Mouse (Mus musculus): ENCODE data around the gene Gm17660. TPM values are rescaled to one million over a fixed set of nuclear protein-coding genes. Genes with fewer than 3 reads are reported as not detected.

Gene Gm17660
- polyA plus RNA-seq, 1 experiment = not detected

DNA sequence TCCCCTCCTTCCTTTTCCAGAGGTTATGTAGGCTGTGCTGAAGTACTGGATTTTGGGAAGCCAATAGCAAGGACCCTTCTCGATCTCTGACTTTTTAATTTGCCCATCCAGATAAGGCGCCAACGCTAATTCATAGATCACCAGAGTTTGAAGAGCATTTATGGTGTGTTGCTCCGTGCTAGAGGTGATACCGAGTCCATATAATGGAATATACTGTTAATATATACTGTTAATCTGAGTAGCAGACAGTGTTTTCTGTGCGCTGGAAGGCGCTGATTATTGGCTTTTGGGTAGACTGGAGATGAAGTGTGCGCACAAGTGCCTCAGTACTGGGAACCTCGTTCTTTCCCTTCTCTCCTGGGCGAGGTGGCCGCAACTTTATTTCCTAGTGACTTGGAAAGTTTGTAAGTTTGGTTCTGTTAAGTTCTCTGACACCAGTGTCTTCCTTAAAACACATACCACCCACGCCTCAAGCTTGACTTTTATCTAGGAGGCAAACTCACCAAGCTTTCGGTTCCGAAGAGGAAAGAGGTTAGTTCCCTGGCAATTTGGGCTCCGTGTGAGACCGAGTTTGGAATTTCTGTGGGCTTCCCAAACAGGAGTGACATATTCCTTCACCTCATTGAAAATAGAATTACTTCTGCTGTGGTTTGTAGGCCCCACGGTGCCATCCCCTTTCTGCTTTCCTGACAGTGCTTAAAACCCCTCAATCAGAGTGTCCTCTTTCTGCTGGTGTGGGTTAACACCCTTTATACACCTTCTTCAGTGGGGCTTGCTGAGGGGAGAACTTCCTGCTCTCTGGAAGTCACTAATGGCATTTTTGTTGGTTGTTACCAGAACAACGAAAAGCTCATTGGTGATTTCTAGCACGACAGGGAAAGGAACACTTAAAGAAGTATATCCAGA lies 30.0 kb downstream of the Gm17660 start:
- H3K36me3 ChIP-seq (replicated peaks; ENCODE audit: low read length) = peaks cover 24% of the 10 kb centered on the region
- H3K4me1 ChIP-seq = peaks cover 61% of the 10 kb centered on the region
- no peak for TF ChIP-seq GATA1 (IDR thresholded peaks at IDR 0.05; ENCODE audit: borderline replicate concordance, low read length)
- no peaks in the 10 kb centered on the region for H3K27me3 ChIP-seq (replicated peaks)
- peak overlapping the region; percentile 99 for H3K4me3 ChIP-seq (replicated peaks)
- H3K9me3 ChIP-seq = no peaks in the 10 kb centered on the region

DNA sequence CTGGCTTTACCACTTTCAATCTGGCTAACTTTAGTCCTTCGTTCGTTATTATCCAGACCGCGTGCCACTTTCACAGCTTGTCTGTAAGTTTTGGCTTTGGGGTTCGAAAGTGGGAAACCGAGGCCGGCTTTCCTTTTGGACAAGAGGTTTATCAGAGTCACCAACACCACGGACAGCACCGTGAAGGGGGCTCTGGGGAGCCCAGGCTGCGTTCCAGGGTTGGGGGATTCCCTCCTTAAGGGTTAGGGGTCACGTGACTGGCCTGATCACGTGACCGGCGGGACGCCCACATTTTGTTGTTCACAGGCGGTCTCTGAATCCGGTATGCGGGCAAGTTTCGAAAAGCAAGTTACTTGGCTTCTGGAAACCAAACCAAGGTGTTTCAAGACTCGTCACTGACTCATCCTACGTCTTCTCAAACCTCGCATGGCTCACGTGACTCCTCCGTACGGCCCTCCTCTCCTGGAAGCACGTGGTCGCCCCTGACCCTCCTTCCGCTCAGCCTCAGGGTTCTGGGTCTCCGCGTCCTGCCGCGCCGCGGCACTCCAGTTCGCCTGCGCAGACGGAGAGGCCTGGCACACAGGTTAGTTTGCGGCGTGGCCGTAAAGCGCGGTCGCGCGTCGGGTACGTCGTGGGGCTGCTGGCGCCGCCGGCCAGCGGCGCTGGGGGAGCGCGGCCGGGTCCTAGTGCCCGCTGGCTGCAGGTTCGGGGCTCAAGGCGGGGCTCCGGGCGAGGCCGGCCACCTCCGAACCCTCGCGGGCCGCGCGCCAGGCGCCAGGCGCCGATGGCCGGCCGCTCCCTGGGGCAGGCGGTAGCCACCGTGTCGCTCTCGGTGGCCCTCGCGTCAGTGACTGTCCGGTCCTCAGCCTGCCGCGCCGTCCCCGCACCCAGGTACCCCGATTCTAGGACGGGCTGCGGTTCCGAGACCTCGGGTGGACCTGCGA lies 30.9 kb downstream of the Gm17660 start, which contains the start of gene Nudt9:
Nudt9 (plus strand) TSS at position 51 of the 944 bp plus-strand sequence.
- H3K4me1 ChIP-seq = peaks cover 59% of the 10 kb centered on the region

DNA sequence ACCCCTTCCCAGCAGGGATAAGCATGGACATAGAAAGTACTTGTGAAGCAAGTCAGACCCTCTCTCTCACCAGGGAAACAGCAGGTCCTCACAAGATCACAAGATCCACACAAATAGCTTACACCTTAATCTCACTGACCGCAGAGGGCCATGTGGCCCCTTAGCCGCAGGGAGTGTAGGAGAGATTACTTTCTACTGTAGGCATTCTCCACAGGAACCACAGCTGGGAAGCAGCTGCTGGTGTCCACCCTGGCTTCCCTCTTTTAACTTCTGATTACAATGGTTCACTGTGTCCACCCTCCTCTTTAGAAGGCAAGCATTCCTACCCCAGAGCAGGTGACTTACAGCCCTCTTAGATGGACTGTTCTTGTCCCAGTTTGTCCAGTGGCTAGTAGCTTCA lies 33.7 kb downstream of the Gm17660 start:
- H3K36me3 ChIP-seq (replicated peaks; ENCODE audit: low read length) = no peaks in the 10 kb centered on the region
- peak overlapping the region; percentile 46 for H3K4me3 ChIP-seq (replicated peaks)
- no peaks in the 10 kb centered on the region for H3K27me3 ChIP-seq (replicated peaks)
- peak; percentile 22; the same call in 1 of the 3 replicates for TF ChIP-seq GATA1 (IDR thresholded peaks at IDR 0.05; ENCODE audit: borderline replicate concordance, low read length)
- no peak for TF ChIP-seq FLI1 (IDR thresholded peaks at IDR 0.05; ENCODE audit: low read length)
- no peaks in the 10 kb centered on the region for H3K9me3 ChIP-seq
- H3K4me1 ChIP-seq = peaks cover 52% of the 10 kb centered on the region

More for the DNA sequence above, 30.9 kb downstream of the Gm17660 start, which contains the start of gene Nudt9:
- H3K4me3 ChIP-seq (replicated peaks) = peak within 1 kb of the TSS; percentile 99
- peaks cover 15% of the 10 kb centered on the region for H3K36me3 ChIP-seq (replicated peaks; ENCODE audit: low read length)
- TF ChIP-seq GATA1 (IDR thresholded peaks at IDR 0.05; ENCODE audit: borderline replicate concordance, low read length) (no peak), FLI1 (IDR thresholded peaks at IDR 0.05; ENCODE audit: low read length) (no peak)
- no peaks in the 10 kb centered on the region for H3K27me3 ChIP-seq (replicated peaks)
- H3K9me3 ChIP-seq = no peaks in the 10 kb centered on the region

DNA sequence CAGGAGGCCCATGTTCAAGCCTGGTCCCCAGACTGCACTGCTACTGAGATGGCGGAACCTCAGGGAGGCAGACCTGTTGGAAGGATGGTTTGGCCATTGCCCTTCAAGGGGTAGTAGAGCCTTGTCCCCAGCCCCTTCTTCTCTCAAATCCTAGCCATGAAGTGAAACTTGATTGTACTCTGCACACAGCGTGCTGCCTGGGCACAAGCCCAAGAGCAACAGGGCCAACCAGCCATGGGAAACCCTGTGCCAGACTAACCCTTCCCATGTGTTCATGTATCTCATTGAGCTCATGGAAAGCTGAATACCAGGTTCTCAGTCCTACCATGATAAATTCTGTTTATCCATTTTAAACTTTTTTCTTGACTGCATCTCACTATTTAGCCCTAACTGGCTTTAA lies 34.5 kb downstream of the Gm17660 start:
- TF ChIP-seq GATA1 (IDR thresholded peaks at IDR 0.05; ENCODE audit: borderline replicate concordance, low read length) (no peak), FLI1 (IDR thresholded peaks at IDR 0.05; ENCODE audit: low read length) (no peak)
- Histone ChIP-seq H3K36me3 (replicated peaks; ENCODE audit: low read length) (no peaks in the 10 kb centered on the region), H3K4me3 (replicated peaks) (peak overlapping the region; percentile 33), H3K9me3 (no peaks in the 10 kb centered on the region), H3K27me3 (replicated peaks) (no peaks in the 10 kb centered on the region), H3K4me1 (peaks cover 45% of the 10 kb centered on the region)

DNA sequence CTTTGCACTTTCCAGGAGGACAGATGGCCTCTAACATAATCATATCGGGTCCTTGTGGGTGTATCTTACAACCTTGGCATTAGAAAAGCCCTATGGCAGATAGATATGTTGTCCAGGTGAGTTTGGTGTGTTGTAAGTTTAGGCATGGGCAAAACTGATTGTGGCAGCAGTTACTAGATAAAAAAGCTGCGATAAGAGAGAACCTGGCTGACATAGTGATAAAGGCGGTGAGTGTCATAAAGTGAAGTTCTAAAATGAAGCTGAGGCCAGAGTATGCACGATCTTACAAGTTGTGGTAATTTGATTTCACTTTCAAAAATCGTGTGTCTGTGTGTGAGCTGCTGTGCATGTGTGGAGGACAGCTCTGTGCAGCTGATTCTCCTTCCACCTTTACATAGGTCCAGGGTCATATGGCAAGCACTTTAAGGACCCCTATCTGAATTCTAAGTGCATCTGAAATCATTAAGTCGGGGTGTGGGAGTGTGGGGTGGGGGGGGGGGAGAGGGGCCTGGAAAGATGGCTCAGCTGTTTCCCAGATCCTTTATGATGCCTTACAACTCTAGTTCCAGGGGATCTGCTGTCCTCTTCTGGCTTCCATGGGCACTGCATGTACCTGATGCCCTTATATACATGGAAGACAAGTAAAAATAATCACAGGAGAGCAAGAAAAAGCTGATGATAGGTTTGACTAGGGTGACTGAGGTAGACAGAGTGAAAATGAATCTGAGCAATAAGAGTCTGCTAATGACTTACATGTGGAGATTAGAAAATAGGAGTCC lies 38.1 kb downstream of the Gm17660 start:
- no peak for TF ChIP-seq FLI1 (IDR thresholded peaks at IDR 0.05; ENCODE audit: low read length)
- no peak for TF ChIP-seq GATA1 (IDR thresholded peaks at IDR 0.05; ENCODE audit: borderline replicate concordance, low read length)
- no peaks in the 10 kb centered on the region for H3K9me3 ChIP-seq
- H3K4me1 ChIP-seq = peaks cover 20% of the 10 kb centered on the region
- H3K4me3 ChIP-seq (replicated peaks) = peak overlapping the region; percentile 44
- no peaks in the 10 kb centered on the region for H3K36me3 ChIP-seq (replicated peaks; ENCODE audit: low read length)
- peaks cover 4% of the 10 kb centered on the region for H3K27me3 ChIP-seq (replicated peaks)

DNA sequence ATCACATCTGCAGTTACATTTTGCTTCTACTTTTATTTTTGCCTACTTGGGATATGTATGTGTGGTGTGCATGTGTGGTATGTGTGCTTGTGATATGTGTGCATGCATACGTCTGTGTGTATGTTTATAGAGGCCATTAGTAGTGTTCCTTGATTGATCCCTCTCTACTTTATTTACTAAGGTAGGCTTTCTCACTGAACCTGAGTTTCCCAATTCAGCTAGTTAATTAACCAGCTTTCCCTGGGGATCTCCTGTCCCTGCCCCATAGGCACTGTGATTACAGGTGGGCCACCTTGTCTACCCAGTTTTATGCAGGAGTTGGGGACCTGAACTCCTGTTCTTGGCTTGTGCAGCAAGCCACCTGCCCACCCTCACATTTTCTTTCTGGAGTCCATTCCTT lies 40.7 kb downstream of the Gm17660 start:
- no peak overlapping the region for H3K4me3 ChIP-seq (replicated peaks)
- no peaks in the 10 kb centered on the region for H3K36me3 ChIP-seq (replicated peaks; ENCODE audit: low read length)
- H3K4me1 ChIP-seq = 0 out of 2 replicates have a peak, but pooled peaks cover 4% of the 10 kb centered on the region
- no peaks in the 10 kb centered on the region for H3K9me3 ChIP-seq
- H3K27me3 ChIP-seq (replicated peaks) = peaks cover 4% of the 10 kb centered on the region
- TF ChIP-seq GATA1 (IDR thresholded peaks at IDR 0.05; ENCODE audit: borderline replicate concordance, low read length) = no peak
- TF ChIP-seq FLI1 (IDR thresholded peaks at IDR 0.05; ENCODE audit: low read length) = no peak

DNA sequence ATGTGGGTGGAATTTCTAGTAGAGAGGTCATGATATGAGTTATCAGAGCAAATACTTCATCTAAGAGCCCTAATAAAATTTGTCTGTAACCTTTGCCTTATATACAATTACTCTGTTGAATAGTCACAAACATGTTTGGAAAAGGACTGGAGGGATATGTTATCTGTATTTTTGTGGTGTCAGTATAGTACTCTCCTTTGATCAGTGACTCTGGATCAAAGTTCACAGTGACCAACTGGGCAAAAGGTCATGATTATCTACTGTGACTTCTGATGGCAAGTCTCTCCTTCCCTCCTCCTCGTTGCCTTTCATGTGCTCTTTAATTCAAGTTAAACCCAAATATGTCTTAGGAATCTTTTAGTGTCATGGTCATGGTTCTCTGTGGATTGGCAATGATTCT lies 41.6 kb downstream of the Gm17660 start:
- TF ChIP-seq GATA1 (IDR thresholded peaks at IDR 0.05; ENCODE audit: borderline replicate concordance, low read length) = no peak
- TF ChIP-seq FLI1 (IDR thresholded peaks at IDR 0.05; ENCODE audit: low read length) = no peak
- H3K9me3 ChIP-seq = no peaks in the 10 kb centered on the region

DNA sequence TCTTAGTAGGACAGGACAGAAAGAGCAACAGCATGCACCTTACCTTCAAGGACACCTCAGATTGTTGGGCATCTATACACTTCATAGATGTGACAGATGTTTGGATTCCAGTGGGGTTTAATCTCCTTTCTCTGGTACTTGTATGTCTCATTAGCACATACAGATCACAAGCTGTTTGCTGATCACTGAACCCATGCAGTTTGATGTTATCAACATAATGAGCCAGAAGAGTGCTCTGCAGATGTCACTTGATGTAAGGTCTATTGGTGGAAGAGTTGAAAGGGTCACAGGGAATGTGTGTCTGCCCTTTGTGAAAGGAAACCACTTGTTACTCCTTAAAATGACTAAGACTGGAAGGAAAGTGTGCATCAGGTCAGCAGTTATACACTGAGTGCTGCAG lies 42.3 kb downstream of the Gm17660 start:
- H3K36me3 ChIP-seq (replicated peaks; ENCODE audit: low read length) = no peaks in the 10 kb centered on the region
- no peak for TF ChIP-seq FLI1 (IDR thresholded peaks at IDR 0.05; ENCODE audit: low read length)
- no peak for TF ChIP-seq GATA1 (IDR thresholded peaks at IDR 0.05; ENCODE audit: borderline replicate concordance, low read length)
- H3K27me3 ChIP-seq (replicated peaks) = peaks cover 4% of the 10 kb centered on the region
- no peak overlapping the region for H3K4me3 ChIP-seq (replicated peaks)
- peaks cover 11% of the 10 kb centered on the region; the same call in 1 of the 2 replicates for H3K4me1 ChIP-seq
- H3K9me3 ChIP-seq = no peaks in the 10 kb centered on the region

More for the DNA sequence above, 41.6 kb downstream of the Gm17660 start:
- Histone ChIP-seq H3K27me3 (replicated peaks) (peaks cover 4% of the 10 kb centered on the region), H3K36me3 (replicated peaks; ENCODE audit: low read length) (no peaks in the 10 kb centered on the region), H3K4me1 (peaks cover 5% of the 10 kb centered on the region; the same call in 1 of the 2 replicates), H3K4me3 (replicated peaks) (no peak overlapping the region)

Measured in megakaryocyte, embryonic 14.5 days (primary cell).